Mouse (Mus musculus): ENCODE results near the gene Gprc5b.
A peak's percentile ranks its signal among the peaks of the same experiment; 100 is the strongest.

The Gprc5b gene

GRCm38 (mm10) chr7:118949749-118950148 is 45.3 kb downstream of the Gprc5b start:
- DNase-seq (ENCODE audit: low spot score): no peak

GRCm38 (mm10) chr7:118948677-118949282 is 46.2 kb downstream of the Gprc5b start:
- no peak for DNase-seq (ENCODE audit: low spot score)

GRCm38 (mm10) chr7:118947241-118947640 is 47.8 kb downstream of the Gprc5b start:
- DNase-seq (ENCODE audit: low spot score): no peak

GRCm38 (mm10) chr7:118944884-118945283 is 50.1 kb downstream of the Gprc5b start:
- DNase-seq (ENCODE audit: low spot score): no peak

DNA sequence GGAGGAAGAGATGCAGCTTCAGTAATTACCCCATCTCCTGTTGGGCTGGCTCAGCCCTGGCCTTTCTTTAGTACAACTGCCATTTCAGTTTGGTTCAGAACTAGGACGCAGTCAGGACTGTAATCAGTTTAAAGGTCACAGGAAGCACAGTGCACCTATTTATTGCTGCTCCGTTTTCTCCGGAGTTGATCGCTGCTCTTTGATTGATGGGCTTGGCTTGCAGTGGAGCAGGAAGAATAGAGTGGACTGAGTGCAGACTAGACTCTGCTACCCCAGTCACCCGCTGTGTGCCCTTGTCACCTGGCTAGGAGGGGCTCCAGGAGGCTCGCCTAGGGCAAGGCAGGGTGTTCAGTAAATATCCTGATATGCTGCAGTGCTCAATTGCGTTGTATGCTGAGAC is 51.8 kb downstream of the Gprc5b start:
- no peak for DNase-seq (ENCODE audit: low spot score)

GRCm38 (mm10) chr7:118942297-118942696 is 52.7 kb downstream of the Gprc5b start:
- DNase-seq (ENCODE audit: low spot score): no peak

DNA sequence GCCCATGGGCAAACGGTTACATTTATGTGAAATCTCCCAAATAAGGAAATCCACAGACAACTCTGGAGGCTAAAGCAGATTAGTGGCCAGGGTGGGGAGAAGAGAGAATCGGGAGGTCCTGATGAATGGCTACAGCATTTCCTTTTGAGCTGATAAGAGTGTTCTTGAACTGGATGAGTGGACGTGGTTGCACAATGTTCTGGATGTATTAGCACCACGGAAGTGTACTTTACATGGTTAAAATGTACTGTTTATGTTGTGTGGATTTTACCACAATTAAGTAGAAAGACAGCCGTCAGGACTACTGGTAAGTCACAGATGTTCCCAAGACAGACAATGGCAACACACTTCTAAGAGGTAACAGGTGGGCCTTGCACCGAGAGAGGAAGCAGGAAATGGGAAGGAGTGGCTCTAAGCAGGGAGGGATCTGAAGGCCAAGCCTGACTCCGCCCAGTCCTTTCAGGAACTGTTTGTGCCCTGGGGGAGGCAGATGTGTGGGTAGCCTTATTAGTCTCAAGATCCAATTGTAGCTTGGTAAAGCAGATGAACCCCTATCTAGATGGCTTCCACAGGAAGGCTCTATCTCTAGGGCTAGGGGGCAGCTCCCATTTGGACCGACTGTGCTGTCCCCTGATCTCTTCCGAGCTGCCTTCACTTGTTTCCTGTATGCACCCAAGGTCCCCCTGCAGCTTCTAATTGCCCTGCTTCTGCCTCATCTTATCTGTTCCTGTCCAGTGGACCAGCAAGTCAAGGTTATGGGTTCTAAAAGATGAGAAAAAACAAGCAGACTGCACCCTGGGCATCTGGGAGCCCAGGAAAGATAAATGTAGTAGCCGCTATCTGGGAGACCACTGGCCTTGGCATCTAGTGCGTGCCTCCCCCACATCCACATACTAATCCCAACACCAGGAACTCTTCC is 57.3 kb downstream of the Gprc5b start:
- DNase-seq (ENCODE audit: low spot score): peak; percentile 64

DNA sequence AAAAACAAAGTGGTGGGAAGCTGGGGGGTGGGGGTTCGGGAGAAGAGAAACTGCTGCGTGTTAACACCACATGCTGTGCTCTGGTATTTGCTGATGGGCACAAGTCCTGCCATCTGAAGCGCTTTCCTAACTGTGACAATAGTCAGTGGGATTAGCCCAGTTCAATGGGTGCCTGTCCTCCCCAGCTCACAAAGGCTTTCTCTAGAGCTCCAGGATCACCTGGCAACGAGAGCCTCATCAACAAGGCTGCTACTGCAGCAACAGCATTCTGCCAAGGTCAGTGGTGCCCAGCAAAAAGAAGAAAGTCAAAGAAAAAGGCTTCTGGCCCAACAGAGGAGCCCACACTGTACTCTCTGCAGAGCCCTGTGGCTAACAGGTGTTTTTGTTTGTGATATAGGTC is 58.2 kb downstream of the Gprc5b start:
- peak; percentile 28 for DNase-seq (ENCODE audit: low spot score)

DNA sequence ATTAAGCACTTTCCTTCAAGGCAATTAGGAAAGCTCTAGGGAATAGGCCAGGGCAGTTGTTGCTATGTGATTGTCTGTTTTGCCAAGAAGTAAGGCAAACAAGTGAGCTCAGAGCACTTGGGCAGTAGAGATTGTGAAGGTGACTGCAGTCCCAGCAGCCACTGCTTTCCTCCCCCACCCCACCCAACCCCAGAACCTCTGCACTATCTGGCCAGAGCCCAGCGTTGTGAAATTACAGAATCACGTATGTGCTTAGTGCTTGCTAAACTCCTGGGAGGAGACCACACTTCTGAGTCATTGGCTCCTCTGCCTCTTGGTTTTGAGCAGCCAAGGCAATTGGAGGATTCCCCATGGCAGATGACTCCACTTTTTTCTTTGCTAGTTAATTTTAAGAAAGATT is 59.7 kb downstream of the Gprc5b start:
- DNase-seq (ENCODE audit: low spot score): no peak

DNA sequence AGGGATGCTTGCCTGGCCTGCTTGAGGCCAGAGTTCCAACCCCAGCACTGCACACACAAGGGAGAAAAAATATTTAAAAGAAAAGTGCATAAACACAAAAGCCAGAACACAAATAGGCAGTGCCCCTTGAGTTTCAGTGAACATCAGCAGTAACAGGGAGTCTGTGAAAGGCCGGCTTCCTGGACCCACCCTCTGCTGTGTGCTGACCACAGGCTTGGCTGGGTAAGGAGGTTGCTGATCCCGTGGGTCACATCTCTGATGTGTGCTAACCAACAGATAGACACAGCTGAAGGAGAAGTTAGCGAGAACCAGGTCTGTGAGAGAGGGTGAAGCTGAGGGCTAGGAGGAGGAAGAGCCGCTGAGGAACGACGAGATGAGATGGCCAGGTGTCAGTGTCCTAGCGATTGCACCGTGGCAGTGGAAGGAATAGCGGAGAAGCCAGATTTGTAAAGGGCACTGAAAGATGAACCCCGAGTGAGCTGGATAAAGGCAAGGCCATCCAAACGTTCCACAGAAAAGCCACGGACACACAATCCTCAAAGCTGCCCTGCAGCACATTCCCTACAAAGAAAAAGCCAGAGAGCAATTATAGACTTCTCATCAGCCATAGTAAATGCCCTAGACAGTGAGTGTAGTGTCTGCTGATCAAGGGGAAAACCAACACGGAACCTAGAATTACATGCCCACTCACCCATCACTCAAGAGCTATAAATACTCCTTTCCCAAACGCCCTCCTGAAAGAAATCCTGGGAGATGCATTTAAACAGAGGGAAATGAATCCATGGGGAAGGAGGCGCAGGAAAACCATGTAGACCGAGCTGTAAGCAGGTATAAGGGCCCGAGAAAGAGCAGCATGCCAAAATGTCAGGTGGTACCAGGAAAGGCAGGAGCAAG is 63.3 kb downstream of the Gprc5b start:
- DNase-seq (ENCODE audit: low spot score): no peak

- DNase-seq (ENCODE audit: low spot score): peak; percentile 17
These were observed 65.3 kb downstream of the Gprc5b start for GRCm38 (mm10) chr7:118929601-118930311.

GRCm38 (mm10) chr7:118928916-118929315 is 66.1 kb downstream of the Gprc5b start:
- no peak for DNase-seq (ENCODE audit: low spot score)

- DNase-seq (ENCODE audit: low spot score): no peak
These were observed 66.7 kb downstream of the Gprc5b start for GRCm38 (mm10) chr7:118928316-118928715.

GRCm38 (mm10) chr7:118927279-118927678 is 67.7 kb downstream of the Gprc5b start:
- no peak for DNase-seq (ENCODE audit: low spot score)

- DNase-seq (ENCODE audit: low spot score): no peak
These were observed 68.3 kb downstream of the Gprc5b start for GRCm38 (mm10) chr7:118926516-118927260.

DNA sequence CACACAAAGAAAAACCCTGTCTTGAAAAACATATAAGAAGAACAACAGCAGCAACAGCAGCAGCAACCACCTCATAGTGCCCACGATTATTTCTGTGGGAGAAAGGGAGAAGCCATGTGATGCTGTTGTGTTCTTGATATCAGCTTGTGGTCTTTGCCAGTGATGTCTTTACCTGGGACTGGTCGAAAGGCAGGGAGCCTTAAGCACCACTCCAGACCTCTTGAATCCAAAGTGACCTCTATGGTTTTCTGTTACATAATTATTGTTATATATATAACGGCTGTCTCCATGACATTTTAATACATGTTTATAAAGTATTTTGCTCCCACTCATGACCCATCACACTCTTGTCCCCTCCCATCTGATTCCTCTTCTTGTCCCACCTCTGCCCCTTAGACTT is 69.5 kb downstream of the Gprc5b start:
- no peak for DNase-seq (ENCODE audit: low spot score)

DNA sequence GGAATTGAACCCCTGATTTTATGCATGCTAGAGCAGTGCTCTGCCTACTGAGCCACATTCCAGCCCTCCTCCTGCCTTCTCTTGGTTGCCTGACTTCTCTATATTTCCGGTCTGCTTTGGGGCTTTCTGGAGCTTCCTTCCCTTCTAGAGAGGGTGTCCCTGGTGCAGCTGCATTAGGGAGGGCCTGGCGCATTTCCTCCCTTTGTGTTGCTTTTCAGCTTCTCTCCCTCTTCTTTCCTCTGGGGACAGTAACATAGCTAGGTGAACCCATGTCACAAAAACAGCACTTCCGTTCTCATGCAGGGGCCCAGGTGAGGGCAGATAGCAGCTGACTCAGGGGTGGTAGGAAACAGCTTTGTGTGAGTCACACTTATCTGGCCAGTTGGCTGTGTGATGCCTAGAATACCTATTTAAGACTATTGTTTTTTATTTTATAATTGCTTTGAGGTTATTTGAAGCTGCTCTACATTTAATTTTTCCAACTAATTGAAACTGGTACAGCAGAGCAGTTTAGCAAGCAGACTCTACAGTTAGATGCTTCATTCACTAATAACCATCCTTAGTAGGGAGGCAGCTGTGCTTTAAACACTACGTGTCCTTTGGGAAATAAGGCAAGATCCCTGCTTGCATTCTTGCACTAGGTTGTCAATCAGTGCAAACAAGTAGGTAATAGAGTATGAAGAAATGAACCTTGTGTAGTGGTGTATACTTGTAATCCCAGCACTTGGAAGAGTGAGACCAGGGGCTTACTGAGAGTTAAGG is 72.4 kb downstream of the Gprc5b start:
- DNase-seq (ENCODE audit: low spot score): no peak

Measured in testis, postnatal 14 days (tissue).